Mouse (Mus musculus) mammary gland, adult 2 months (tissue): ENCODE measurements around the gene Ermn. TPM values are rescaled to one million over a fixed set of nuclear protein-coding genes. Genes with fewer than 3 reads are reported as not detected.

Experiments
- polyA plus RNA-seq: library from polyadenylated mRNA; depleted of rRNA; stranded (reverse); fragments of >200 nt; gene quantifications from 2 replicates; pipeline ENCODE4 v1.2.3, GENCODE M21; 2012; ENCODE audit warnings: low replicate concordance; rRNA removed

Gene Ermn
- not detected in 2 replicates for polyA plus RNA-seq

GRCm38 (mm10) chr2:58052821-58053581 lies at the start of gene Ermn:
TSS of gene Ermn (minus strand) at chr2:58052864.

GRCm38 (mm10) chr2:57997752-57998430 lies 54.8 kb downstream of the Ermn start, which contains the start of gene Galnt5:
TSS of gene Galnt5 (plus strand) at chr2:57997884.

Other genes starting within 250 kb of the Ermn start
- gene Galnt5, start 55.0 kb downstream of the Ermn start, polyA plus RNA-seq = 0.10 and 0.13 TPM in 2 replicates
- gene Cytip, start 142.7 kb upstream of the Ermn start, polyA plus RNA-seq = 54.4 and 90.6 TPM in 2 replicates